Mouse (Mus musculus) mouse embryonic stem cell (cell line): Measurements from ENCODE around the gene Txnl4b.

ENCODE experiments used
- in situ Hi-C, 2 experiments: fragments of 300-500 bp; cut with MboI; formaldehyde crosslinking; loops; 1 replicate in 1 of 2; 3 replicates in 1 of 2; pipeline ENCODE4 v1.14.3; 2019 to 2020; ENCODE audit warnings: low sequenced_read_pairs in 2 of 2, low pct_unique_long_range_greater_than_20kb in 1 of 2, mixed read lengths in 1 of 2; ENCODE audit not compliant: unreplicated experiment in 1 of 2

The Txnl4b gene

DNA sequence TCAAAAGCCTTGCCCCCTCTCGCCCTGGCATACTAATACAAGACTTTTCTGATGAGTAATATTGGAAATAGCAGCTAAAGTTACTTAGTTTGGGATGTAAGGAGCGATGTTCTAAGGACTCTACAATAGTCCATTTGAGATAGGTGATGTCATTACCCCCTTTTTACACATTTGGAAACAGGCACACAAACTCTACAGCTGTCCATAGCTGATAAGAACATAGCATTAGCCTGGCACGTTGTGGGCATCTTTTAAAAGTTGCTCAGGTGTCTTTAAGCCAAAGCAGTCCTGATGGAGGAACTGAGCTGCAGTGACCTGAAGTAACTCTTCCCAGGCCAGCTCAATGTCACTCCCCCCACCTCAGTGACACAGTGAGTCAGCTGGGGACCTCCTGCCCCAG, 25.7 kb downstream of the Txnl4b start:
- in situ Hi-C loops: no loop called here

GRCm38 (mm10) chr8:109592164-109592563, 26.5 kb downstream of the Txnl4b start:
- in situ Hi-C loops: no loop called here

- in situ Hi-C loops: no loop called here
Observed at GRCm38 (mm10) chr8:109593117-109593788, 27.6 kb downstream of the Txnl4b start.

DNA sequence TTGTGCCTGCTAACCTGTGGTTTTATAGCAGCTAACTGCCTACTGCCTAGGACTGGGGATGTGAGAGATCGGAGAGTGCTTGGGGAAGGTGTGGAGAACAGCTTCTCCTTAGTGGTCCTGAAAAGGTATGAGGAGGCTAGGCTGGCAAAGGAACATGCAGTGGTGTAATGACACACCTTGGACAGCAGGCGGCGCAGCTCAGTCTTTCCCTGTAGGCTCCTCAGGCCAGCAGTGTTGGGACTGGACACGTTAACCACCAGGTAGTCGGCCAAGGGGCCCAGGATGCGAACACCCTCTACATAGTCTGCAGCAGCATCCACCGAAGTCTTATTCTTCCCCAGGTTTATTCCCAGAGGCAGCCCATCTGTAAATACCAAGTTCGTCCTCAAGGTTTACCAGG, 30.2 kb downstream of the Txnl4b start:
- in situ Hi-C loops: no loop called here

DNA sequence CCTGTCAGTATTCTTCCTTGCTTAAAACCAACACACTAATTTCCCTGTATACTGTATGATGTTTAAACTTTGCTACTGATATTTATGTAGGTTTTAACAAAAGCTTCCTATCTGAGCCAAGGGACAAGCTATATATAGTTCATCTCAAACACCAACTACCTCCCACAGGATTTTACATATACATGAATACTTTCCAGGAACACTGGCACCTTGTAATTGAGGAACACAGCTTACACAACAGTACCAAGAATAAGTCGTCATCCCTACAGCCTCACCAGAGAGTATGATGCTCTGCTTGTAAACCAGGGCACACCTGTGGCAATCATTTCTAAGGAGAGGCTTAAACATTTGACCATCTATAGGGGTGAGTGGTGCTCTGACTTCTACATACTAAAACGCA, 41.0 kb downstream of the Txnl4b start:
- in situ Hi-C loops: no loop called here

DNA sequence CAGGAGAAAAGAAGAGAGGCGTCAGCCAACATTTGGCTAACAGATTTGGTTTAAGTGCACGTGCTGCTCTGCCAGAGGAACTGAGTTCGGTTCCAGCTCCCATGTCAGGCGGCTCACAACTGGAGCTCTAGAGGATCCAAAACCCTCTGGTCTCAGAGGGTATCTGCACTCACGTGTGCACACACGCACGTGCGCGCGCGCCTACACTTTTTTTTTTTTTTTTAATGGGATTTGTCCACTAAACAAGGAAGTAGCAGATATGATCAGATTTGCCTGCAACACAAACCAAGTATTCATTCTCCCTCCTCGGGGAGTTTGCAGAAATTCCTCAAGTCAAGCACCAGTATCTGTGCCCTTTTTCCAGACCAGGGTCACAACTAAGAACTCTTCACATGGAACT, 42.0 kb downstream of the Txnl4b start:
- in situ Hi-C loops: no loop called here

DNA sequence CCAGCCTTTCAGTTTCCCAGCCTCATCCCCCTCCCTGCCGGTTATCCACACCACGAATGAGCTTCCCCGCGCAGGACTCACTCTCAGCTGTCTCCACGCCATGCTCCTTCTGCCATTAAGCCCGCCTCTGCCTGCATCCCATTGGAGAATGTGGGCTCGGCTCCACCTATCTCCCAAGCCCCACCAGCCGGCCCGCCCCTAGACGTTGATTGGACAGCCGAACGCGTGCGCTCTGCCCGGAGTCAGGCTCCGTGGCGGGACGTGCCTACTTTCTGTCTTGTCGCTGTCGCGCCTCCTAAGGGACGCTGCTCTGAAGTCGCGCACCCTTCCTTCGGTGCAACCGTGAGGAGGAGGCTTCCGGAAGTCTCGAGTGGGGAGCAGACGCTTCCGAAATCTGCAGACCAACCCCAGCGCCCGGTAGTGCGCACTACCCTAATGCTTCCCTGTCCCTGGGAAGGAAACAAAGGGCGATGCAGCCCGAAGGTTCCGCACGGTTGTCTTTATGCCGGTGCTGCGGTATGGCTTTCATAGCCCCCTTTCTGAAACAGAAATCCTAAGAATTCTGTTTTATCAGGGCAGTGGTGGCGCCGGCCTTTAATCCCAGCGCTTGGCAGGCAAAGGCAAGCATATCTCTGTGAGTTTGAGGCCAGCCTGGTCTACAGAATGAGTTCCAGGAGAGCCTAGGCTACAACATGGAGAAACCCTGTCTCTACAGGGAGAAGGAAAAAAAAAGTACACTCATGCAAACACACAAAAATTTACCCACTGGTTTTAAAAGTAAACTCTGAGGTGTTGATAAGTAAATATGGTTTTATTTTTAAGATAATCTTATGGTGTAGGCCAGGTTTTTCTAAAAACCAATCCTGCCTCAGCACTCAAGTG, 42.8 kb downstream of the Txnl4b start, which contains the start of gene Dhodh:
TSS of gene Dhodh (minus strand) at position 403 of the 882 bp plus-strand sequence.
- in situ Hi-C loops: no loop called here

DNA sequence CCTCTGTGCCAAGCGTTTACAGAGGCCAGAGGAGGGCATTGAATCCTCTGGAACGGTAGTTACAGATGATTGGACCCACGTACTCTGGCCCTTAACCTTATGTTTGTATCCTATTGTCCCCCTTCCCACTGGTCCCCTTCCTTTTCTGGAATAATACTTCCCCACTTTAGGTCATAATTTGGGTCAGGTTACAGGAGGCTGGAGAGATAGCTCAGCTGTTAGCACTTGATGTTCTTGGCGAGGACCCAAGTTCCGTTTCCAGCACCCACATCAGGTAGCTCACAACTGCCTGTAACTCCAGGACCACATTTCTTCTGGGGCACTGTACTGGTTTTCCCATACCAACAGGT, 43.4 kb downstream of the Txnl4b start:
- in situ Hi-C loops: no loop called here

GRCm38 (mm10) chr8:109614243-109615210, 48.8 kb downstream of the Txnl4b start, which contains the start of gene Pkd1l3:
Pkd1l3 (plus strand) TSS chr8:109614517.
- in situ Hi-C loops: no loop called here

DNA sequence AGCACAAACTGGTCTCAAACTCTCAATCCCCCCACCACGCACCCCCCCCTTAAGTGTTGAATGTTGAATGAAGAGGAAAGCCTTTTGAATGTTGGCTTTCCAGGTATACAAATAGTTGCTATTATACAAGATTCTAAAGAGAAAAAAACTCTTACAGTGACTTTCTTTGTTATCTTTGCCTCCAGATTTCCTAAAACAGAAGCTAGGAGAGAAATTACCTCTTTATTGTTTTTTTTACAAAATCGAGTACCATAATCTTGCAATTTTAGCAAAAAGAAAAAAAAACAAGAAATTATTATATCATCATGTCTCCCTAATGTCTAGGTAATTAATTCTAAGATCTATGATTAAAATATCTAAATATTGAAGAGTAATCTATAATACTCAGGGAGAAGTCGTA, 49.9 kb downstream of the Txnl4b start:
- in situ Hi-C loops: no loop called here
